Mouse (Mus musculus) testis, adult 2 months (tissue): ENCODE measurements around the gene Mgat4a.

ENCODE experiments used
- CTCF ChIP-seq: fragments of 200-500 bp; IDR thresholded peaks from 2 replicates; pipeline ENCODE4 v1.5.1; 2012; ENCODE audit warnings: low read depth, mild to moderate bottlenecking, inconsistent platforms, low read length, moderate library complexity; ENCODE audit not compliant: control insufficient read depth, insufficient read depth, insufficient replicate concordance
- POLR2A ChIP-seq: fragments of 200-500 bp; IDR thresholded peaks from 2 replicates; pipeline ENCODE4 v1.6.1; 2012; ENCODE audit warnings: low read depth, mild to moderate bottlenecking, inconsistent platforms, low read length, moderate library complexity; ENCODE audit not compliant: control insufficient read depth

DNA sequence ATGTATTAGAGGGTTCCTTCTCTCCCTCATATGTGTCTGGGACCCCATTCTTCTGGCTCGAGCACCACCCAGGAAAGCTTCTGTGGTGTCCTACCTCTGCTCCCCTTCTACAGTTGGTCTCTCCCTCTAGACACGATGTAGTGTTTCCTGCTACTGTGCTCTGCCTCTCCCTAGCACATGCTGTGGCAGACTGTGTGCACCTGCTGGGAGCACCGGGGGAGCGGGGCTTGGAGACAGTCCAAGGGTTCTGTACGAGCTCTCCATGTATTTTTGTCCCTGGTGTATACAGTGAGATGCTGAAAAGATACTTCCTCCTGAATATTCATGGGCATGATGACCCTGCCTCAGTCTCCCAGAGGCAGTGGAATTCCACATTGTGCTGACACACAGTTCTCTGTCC is 147.6 kb downstream of the Mgat4a start:
- TF ChIP-seq CTCF: no peak
- no peak for TF ChIP-seq POLR2A
